Mouse (Mus musculus): ENCODE results near the gene Larp4b. TPM values are rescaled to one million over a fixed set of nuclear protein-coding genes. Genes with fewer than 3 reads are reported as not detected.

The Larp4b gene
- polyA plus RNA-seq, 1 experiment from 2014 or later, result 36.9 TPM

DNA sequence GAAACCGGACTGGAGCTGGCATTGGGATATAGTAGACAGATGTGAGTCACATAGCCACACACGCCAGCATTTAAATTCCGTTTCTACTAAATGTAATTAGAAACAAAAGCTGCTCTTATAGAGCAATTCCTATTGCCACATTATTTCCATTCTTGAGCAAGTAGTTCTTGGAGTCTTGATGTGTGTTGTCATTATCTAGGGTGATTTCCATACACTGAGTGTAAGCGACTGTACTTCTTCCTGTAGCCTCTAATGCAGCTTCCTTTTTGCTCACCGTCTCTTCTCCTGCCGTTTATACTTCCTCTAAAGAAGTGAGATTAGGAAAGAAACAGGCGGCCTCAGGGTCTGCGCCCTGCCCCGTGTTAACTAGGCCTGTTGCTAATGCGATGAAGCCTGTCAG lies 65.6 kb downstream of the Larp4b start:
- Histone ChIP-seq H3K27ac (ENCODE audit: low read depth, low read length) (no peak overlapping the region), H3K27me3 (ENCODE audit: control insufficient read depth, insufficient read depth, low read length) (no peaks in the 10 kb centered on the region), H3K36me3 (ENCODE audit: control insufficient read depth, insufficient read depth, low read length) (peaks cover 12% of the 10 kb centered on the region), H3K9me3 (ENCODE audit: control insufficient read depth, low read length) (no peaks in the 10 kb centered on the region), H3K4me1 (ENCODE audit: control insufficient read depth, insufficient read depth, low read length) (no peaks in the 10 kb centered on the region), H3K9ac (ENCODE audit: low read length) (no peak overlapping the region), H3K4me2 (no peak overlapping the region), H3K4me3 (ENCODE audit: low read depth, low read length) (no peak overlapping the region)
- 95% methylated on average over 10 of the region's 10 CpGs for WGBS
- DNase-seq (ENCODE audit: low spot score, missing footprints) (no peak), ATAC-seq (ENCODE audit: low FRiP score) (no peak)

DNA sequence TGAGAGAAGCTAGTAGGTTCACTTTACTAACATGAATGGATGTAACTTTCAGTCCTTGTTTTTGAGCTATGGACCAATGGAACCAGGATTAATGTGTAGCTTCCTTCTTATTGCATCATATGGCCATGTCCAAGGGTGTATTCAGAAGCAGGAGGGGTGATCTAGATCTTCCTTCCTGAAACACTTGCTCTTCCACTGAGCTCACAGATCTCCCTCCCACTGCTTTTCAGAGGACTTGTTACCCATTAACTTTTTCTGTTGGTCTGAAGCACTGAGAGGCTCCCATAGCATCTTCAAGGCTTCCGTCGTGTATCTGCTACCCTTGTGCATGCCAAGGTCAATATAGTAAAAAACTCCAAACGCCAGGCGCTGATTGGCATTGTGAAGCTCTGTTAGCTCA lies 69.2 kb downstream of the Larp4b start:
- Histone ChIP-seq H3K9ac (ENCODE audit: low read length) (no peak overlapping the region), H3K4me2 (no peak overlapping the region), H3K27ac (ENCODE audit: low read depth, low read length) (no peak overlapping the region), H3K36me3 (ENCODE audit: control insufficient read depth, insufficient read depth, low read length) (peaks cover 22% of the 10 kb centered on the region), H3K4me3 (ENCODE audit: low read depth, low read length) (no peak overlapping the region), H3K27me3 (ENCODE audit: control insufficient read depth, insufficient read depth, low read length) (no peaks in the 10 kb centered on the region), H3K9me3 (ENCODE audit: control insufficient read depth, low read length) (no peaks in the 10 kb centered on the region), H3K4me1 (ENCODE audit: control insufficient read depth, insufficient read depth, low read length) (no peaks in the 10 kb centered on the region)
- DNase-seq (ENCODE audit: low spot score, missing footprints) (no peak), ATAC-seq (ENCODE audit: low FRiP score) (no peak)
- WGBS, result 97% methylated on average over 4 of the region's 4 CpGs

DNA sequence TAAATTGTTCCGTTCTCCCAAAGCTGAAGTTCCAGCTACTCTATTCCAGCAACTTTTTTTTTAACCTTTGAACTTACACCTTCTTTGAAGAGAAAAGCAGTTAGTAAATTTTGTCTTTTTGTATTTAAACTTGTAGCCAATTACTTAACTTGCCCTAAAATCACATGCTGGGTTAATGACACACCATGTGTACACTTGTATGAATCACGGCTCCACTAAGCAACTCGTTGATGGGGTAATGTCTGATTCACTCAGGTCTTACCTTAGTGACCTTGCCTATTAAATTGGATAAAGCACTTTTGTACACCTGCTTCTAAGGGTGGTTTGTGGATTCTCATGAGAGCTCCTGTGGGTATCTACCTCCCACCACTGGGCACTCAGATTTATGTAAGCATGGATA lies 74.2 kb downstream of the Larp4b start:
- Histone ChIP-seq H3K4me1 (ENCODE audit: control insufficient read depth, insufficient read depth, low read length) (no peaks in the 10 kb centered on the region), H3K27me3 (ENCODE audit: control insufficient read depth, insufficient read depth, low read length) (no peaks in the 10 kb centered on the region), H3K4me3 (ENCODE audit: low read depth, low read length) (no peak overlapping the region), H3K27ac (ENCODE audit: low read depth, low read length) (no peak overlapping the region), H3K9ac (ENCODE audit: low read length) (no peak overlapping the region), H3K9me3 (ENCODE audit: control insufficient read depth, low read length) (no peaks in the 10 kb centered on the region), H3K36me3 (ENCODE audit: control insufficient read depth, insufficient read depth, low read length) (peaks cover 23% of the 10 kb centered on the region; the same call in 1 of the 2 replicates), H3K4me2 (no peak overlapping the region)
- DNase-seq (ENCODE audit: low spot score, missing footprints), result no peak
- 93% methylated on average over 3 of the region's 3 CpGs for WGBS
- ATAC-seq (ENCODE audit: low FRiP score), result no peak

DNA sequence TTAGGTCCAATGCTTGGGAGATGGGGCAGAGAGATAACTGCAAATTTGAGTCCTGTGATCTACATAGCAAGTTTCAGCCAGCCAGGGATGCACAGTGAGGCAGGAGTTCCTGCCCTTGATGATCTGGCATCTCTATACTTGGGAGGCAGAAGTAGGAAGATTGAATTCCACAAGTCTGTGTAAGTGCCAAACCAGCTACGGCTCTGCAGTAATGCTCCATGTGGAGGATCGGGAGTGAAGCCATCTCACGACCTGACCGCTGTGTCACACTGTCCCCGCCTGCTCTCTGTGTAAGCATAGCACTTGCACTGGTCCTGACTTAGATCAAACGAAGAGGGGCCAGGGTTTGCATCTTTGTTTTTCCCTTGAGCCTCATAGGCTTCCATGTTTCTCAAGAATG lies 75.9 kb downstream of the Larp4b start:
- WGBS, result 88% methylated on average over 6 of the region's 6 CpGs
- H3K4me1 ChIP-seq (ENCODE audit: control insufficient read depth, insufficient read depth, low read length), result no peaks in the 10 kb centered on the region
- peaks cover 25% of the 10 kb centered on the region; the same call in 1 of the 2 replicates for H3K36me3 ChIP-seq (ENCODE audit: control insufficient read depth, insufficient read depth, low read length)

DNA sequence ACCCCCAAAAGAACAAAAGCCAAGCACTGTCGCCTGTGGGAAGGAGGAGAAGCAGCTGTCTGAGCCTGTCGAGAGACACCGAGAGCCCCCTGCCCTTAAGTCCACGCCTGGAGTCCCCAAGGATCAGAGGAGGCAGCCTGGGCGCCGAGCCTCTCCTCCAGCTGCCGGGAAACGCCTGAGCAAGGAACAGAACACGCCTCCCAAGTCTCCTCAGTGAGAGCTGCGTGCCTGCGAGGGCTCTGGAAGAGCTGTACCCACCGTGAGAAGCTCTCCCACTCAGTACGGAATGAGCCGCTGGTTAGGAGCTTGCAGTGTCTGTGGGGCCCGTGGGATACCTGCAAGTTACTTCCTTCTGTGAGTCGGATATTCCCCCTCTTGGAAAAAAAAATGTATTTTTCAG lies 77.0 kb downstream of the Larp4b start:
- H3K4me1 ChIP-seq (ENCODE audit: control insufficient read depth, insufficient read depth, low read length), result no peaks in the 10 kb centered on the region
- DNase-seq (ENCODE audit: low spot score, missing footprints) (no peak), ATAC-seq (ENCODE audit: low FRiP score) (no peak)
- peaks cover 20% of the 10 kb centered on the region; the same call in 1 of the 2 replicates for H3K36me3 ChIP-seq (ENCODE audit: control insufficient read depth, insufficient read depth, low read length)
- no peaks in the 10 kb centered on the region for H3K9me3 ChIP-seq (ENCODE audit: control insufficient read depth, low read length)
- no peak overlapping the region for H3K9ac ChIP-seq (ENCODE audit: low read length)
- H3K4me2 ChIP-seq, result no peak overlapping the region
- no peaks in the 10 kb centered on the region for H3K27me3 ChIP-seq (ENCODE audit: control insufficient read depth, insufficient read depth, low read length)
- no peak overlapping the region; the same call in 1 of the 2 replicates for H3K27ac ChIP-seq (ENCODE audit: low read depth, low read length)
- WGBS, result 87% methylated on average over 16 of the region's 16 CpGs
- H3K4me3 ChIP-seq (ENCODE audit: low read depth, low read length), result no peak overlapping the region

More for the DNA sequence above, 75.9 kb downstream of the Larp4b start:
- H3K27ac ChIP-seq (ENCODE audit: low read depth, low read length), result no peak overlapping the region
- no peak for DNase-seq (ENCODE audit: low spot score, missing footprints)
- H3K9me3 ChIP-seq (ENCODE audit: control insufficient read depth, low read length), result no peaks in the 10 kb centered on the region
- no peak overlapping the region for H3K9ac ChIP-seq (ENCODE audit: low read length)
- H3K4me2 ChIP-seq, result no peak overlapping the region
- H3K4me3 ChIP-seq (ENCODE audit: low read depth, low read length), result no peak overlapping the region
- no peak for ATAC-seq (ENCODE audit: low FRiP score)
- H3K27me3 ChIP-seq (ENCODE audit: control insufficient read depth, insufficient read depth, low read length), result no peaks in the 10 kb centered on the region

DNA sequence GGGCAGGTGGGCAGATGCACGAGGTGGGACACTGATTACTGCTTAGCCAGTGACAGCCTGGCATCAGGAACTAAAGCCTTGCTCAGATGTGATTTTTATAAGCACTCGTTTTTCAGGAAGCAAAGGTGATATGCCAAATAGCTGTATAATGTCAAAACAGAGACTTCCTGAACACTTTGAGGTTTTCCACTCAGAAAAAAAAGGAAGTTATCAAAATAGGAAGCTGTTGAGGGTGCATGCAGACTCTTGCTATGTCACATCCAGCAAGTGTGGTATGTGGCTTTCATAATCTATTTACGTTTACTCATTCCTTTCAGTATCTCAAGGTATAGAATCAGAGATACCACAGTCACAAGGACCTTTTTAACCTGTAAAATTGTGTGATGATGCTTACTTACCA lies 79.7 kb downstream of the Larp4b start:
- DNase-seq (ENCODE audit: low spot score, missing footprints) (no peak), ATAC-seq (ENCODE audit: low FRiP score) (no peak)
- H3K27ac ChIP-seq (ENCODE audit: low read depth, low read length), result no peak overlapping the region
- H3K27me3 ChIP-seq (ENCODE audit: control insufficient read depth, insufficient read depth, low read length), result no peaks in the 10 kb centered on the region
- no peak overlapping the region for H3K4me2 ChIP-seq
- no peak overlapping the region for H3K9ac ChIP-seq (ENCODE audit: low read length)
- WGBS, result 92% methylated on average over 3 of the region's 3 CpGs
- no peak overlapping the region for H3K4me3 ChIP-seq (ENCODE audit: low read depth, low read length)
- no peaks in the 10 kb centered on the region for H3K9me3 ChIP-seq (ENCODE audit: control insufficient read depth, low read length)
- H3K4me1 ChIP-seq (ENCODE audit: control insufficient read depth, insufficient read depth, low read length), result no peaks in the 10 kb centered on the region
- H3K36me3 ChIP-seq (ENCODE audit: control insufficient read depth, insufficient read depth, low read length), result peaks cover 11% of the 10 kb centered on the region; the same call in 1 of the 2 replicates

DNA sequence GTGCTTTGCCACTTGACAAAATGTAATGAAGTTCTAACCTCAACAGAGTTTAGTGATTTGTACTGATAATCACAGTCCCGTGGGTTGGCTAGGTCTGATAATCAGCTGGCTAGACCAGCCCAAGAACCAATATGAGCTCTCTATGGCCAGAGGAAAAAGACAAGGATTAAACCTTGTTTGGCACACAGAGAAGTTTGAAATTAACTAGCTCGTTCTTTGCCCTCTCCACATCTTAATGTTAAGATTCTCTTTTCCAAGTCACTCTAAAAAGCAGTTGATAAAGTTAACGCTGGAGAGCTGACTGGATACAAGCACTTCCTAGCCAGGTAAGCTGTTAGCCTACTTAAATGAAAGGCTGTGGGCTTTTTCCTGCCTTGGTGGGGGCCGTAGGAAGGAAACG lies 81.5 kb downstream of the Larp4b start:
- DNase-seq (ENCODE audit: low spot score, missing footprints) (no peak), ATAC-seq (ENCODE audit: low FRiP score) (no peak)
- Histone ChIP-seq H3K9ac (ENCODE audit: low read length) (no peak overlapping the region), H3K27ac (ENCODE audit: low read depth, low read length) (no peak overlapping the region), H3K4me3 (ENCODE audit: low read depth, low read length) (no peak overlapping the region), H3K4me1 (ENCODE audit: control insufficient read depth, insufficient read depth, low read length) (no peaks in the 10 kb centered on the region), H3K9me3 (ENCODE audit: control insufficient read depth, low read length) (no peaks in the 10 kb centered on the region), H3K4me2 (no peak overlapping the region), H3K36me3 (ENCODE audit: control insufficient read depth, insufficient read depth, low read length) (peaks cover 6% of the 10 kb centered on the region; the same call in 1 of the 2 replicates), H3K27me3 (ENCODE audit: control insufficient read depth, insufficient read depth, low read length) (no peaks in the 10 kb centered on the region)
- 95% methylated on average over 5 of the region's 5 CpGs for WGBS

DNA sequence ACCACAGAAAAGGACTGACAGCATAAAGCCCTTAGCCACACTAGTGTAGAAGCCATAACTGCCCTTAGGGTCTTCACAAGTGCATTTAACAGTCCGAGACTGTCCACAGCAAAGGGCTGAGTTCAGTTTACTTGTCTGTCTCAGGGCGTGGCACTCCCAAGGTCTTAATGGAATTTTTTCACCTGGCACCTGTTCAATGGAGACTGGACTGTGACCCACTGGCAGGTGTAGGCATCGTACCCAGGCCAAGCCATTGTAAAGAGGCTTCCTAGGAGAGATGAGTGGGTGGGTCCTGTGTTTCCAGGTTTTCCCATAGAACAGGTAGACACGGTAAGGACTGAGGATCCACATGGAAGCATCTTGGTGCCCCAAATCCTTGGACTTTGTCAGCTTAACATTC lies 84.6 kb downstream of the Larp4b start:
- no peaks in the 10 kb centered on the region for H3K9me3 ChIP-seq (ENCODE audit: control insufficient read depth, low read length)
- WGBS, result 94% methylated on average over 4 of the region's 4 CpGs
- ATAC-seq (ENCODE audit: low FRiP score), result no peak
- no peak overlapping the region for H3K27ac ChIP-seq (ENCODE audit: low read depth, low read length)
- peaks cover 1% of the 10 kb centered on the region; the same call in 1 of the 2 replicates for H3K36me3 ChIP-seq (ENCODE audit: control insufficient read depth, insufficient read depth, low read length)
- no peak overlapping the region for H3K4me3 ChIP-seq (ENCODE audit: low read depth, low read length)
- no peak overlapping the region for H3K4me2 ChIP-seq
- no peaks in the 10 kb centered on the region for H3K27me3 ChIP-seq (ENCODE audit: control insufficient read depth, insufficient read depth, low read length)
- H3K9ac ChIP-seq (ENCODE audit: low read length), result no peak overlapping the region
- H3K4me1 ChIP-seq (ENCODE audit: control insufficient read depth, insufficient read depth, low read length), result no peaks in the 10 kb centered on the region
- DNase-seq (ENCODE audit: low spot score, missing footprints), result no peak

DNA sequence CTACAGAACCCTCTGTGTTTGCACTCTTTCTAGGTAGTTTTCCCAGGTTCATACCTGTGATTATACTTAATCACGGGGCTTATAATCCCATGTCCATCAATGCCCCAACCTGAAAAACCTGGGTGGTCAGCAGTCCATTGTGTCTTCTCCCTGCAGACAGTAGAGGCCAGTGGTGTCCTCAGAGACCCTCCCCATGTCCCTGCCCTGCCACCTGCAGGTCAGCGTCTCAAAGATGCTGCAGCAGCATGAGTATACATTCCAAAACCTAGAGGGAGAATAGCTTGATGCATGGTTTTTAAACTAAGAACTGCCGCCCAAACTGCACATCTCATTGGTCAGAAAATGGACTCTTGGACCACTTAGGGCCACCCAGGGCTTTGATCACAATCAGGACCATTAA lies 85.0 kb downstream of the Larp4b start:
- WGBS, result 66% methylated on average over 3 of the region's 3 CpGs
- no peak for DNase-seq (ENCODE audit: low spot score, missing footprints)
- Histone ChIP-seq H3K9ac (ENCODE audit: low read length) (no peak overlapping the region), H3K27ac (ENCODE audit: low read depth, low read length) (no peak overlapping the region), H3K4me2 (no peak overlapping the region), H3K4me1 (ENCODE audit: control insufficient read depth, insufficient read depth, low read length) (no peaks in the 10 kb centered on the region), H3K4me3 (ENCODE audit: low read depth, low read length) (no peak overlapping the region), H3K9me3 (ENCODE audit: control insufficient read depth, low read length) (no peaks in the 10 kb centered on the region), H3K27me3 (ENCODE audit: control insufficient read depth, insufficient read depth, low read length) (no peaks in the 10 kb centered on the region), H3K36me3 (ENCODE audit: control insufficient read depth, insufficient read depth, low read length) (no peaks in the 10 kb centered on the region; the same call in 1 of the 2 replicates)
- ATAC-seq (ENCODE audit: low FRiP score), result no peak

DNA sequence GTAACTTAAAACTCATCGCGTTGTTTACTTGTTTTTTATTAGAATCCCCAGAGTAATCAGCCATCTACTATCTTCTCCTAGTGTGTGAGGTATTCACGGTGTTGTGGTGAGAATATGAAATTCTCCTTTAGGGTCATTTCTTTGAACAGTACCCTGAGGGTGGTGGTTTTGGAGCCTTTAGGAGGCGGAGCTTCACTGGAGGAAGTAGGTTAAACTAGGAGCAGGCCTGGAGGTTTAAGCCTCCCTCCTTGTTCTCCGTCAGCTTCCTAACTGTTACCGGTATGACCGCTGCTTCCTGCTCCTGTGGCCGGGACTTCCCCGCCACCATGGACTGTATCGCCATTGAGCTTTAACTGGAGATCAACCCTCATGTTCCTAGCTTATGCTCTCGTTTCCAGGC lies 86.5 kb downstream of the Larp4b start:
- no peak overlapping the region for H3K4me3 ChIP-seq (ENCODE audit: low read depth, low read length)
- H3K4me1 ChIP-seq (ENCODE audit: control insufficient read depth, insufficient read depth, low read length), result no peaks in the 10 kb centered on the region
- H3K27ac ChIP-seq (ENCODE audit: low read depth, low read length), result no peak overlapping the region
- no peak for ATAC-seq (ENCODE audit: low FRiP score)
- DNase-seq (ENCODE audit: low spot score, missing footprints), result no peak
- no peaks in the 10 kb centered on the region for H3K9me3 ChIP-seq (ENCODE audit: control insufficient read depth, low read length)
- 62% methylated on average over 11 of the region's 11 CpGs for WGBS
- no peak overlapping the region for H3K4me2 ChIP-seq
- H3K27me3 ChIP-seq (ENCODE audit: control insufficient read depth, insufficient read depth, low read length), result no peaks in the 10 kb centered on the region
- no peak overlapping the region for H3K9ac ChIP-seq (ENCODE audit: low read length)
- H3K36me3 ChIP-seq (ENCODE audit: control insufficient read depth, insufficient read depth, low read length), result no peaks in the 10 kb centered on the region

Measured in midbrain, embryonic 11.5 days (tissue).